Mouse (Mus musculus) ES-E14 (cell line): Measurements from ENCODE around the gene Fkbp1a. TPM values are rescaled to one million over a fixed set of nuclear protein-coding genes. Genes with fewer than 3 reads are reported as not detected.

Source experiments
- DNase-seq: peaks from one replicate; pipeline ENCODE4 v3.0.0-alpha.2; 2013; ENCODE audit warnings: low read depth, low spot score
- H3K27ac ChIP-seq: 2 replicates; pipeline ENCODE4 v1.5.1; 2012; ENCODE audit warnings: low read depth, mild to moderate bottlenecking, low read length, moderate library complexity, mixed read lengths; ENCODE audit not compliant: poor library complexity, insufficient read depth, severe bottlenecking
- H3K36me3 ChIP-seq: 2 replicates; pipeline ENCODE4 v1.6.1; 2012; ENCODE audit warnings: mild to moderate bottlenecking, low read length, moderate library complexity, mixed read lengths; ENCODE audit not compliant: control insufficient read depth, poor library complexity, insufficient read depth, severe bottlenecking
- H3K4me1 ChIP-seq, 2 experiments: fragments of 150-350 bp in 1 of 2; sonication (generic) in 1 of 2; 2 replicates each; pipeline ENCODE4 v1.6.1; 2012; ENCODE audit warnings: low read length in 2 of 2, mild to moderate bottlenecking in 1 of 2, mixed read lengths in 1 of 2; ENCODE audit not compliant: control insufficient read depth in 2 of 2, insufficient read depth in 2 of 2, poor library complexity in 1 of 2
- H3K4me3 ChIP-seq, 2 experiments: fragments of 150-350 bp in 1 of 2; sonication (generic) in 1 of 2; 2 replicates each; pipeline ENCODE4 v1.5.1; 2012; ENCODE audit warnings: low read length in 2 of 2, low read depth in 1 of 2, mild to moderate bottlenecking in 1 of 2, mixed read lengths in 1 of 2; ENCODE audit not compliant: insufficient read depth in 1 of 2, poor library complexity in 1 of 2, severe bottlenecking in 1 of 2
- H3K9ac ChIP-seq: 2 replicates; pipeline ENCODE4 v1.6.1; 2012; ENCODE audit warnings: low read depth, mild to moderate bottlenecking, low read length, mixed read lengths; ENCODE audit not compliant: poor library complexity, insufficient read depth, severe bottlenecking
- H3K9me3 ChIP-seq: fragments of 150-350 bp; sonication (generic); 2 replicates; pipeline ENCODE4 v1.6.1; 2012; ENCODE audit warnings: low read depth, mild to moderate bottlenecking, low read length; ENCODE audit not compliant: control insufficient read depth, insufficient read depth
- CHD2 ChIP-seq: IDR thresholded peaks from 2 replicates; pipeline ENCODE4 v1.6.1; 2014; ENCODE audit warnings: mild to moderate bottlenecking, low read depth, low read length, inconsistent platforms
- HCFC1 ChIP-seq: IDR thresholded peaks from 2 replicates; pipeline ENCODE4 v1.6.1; 2012; ENCODE audit warnings: low read length, inconsistent platforms, borderline replicate concordance; ENCODE audit not compliant: insufficient read depth
- MAFK ChIP-seq: IDR thresholded peaks from 2 replicates; pipeline ENCODE4 v1.6.1; 2014; ENCODE audit warnings: mild to moderate bottlenecking, low read depth, low read length, inconsistent platforms; ENCODE audit not compliant: insufficient read depth
- ZC3H11A ChIP-seq: IDR thresholded peaks from 2 replicates; pipeline ENCODE4 v1.6.1; 2012; ENCODE audit warnings: low read depth, mild to moderate bottlenecking, inconsistent platforms, low read length, borderline replicate concordance
- ZNF384 ChIP-seq: IDR thresholded peaks from 2 replicates; pipeline ENCODE4 v1.6.1; 2012; ENCODE audit warnings: low read depth, low read length, inconsistent platforms
- in situ Hi-C, 2 experiments: fragments of 600-800 bp; cut with MboI; formaldehyde crosslinking; loops; one replicate each; pipeline ENCODE4 v1.15.1; 2025; ENCODE audit warnings: low sequenced_read_pairs in 2 of 2, inconsistent platforms in 1 of 2; ENCODE audit not compliant: unreplicated experiment in 2 of 2
- total RNA-seq: library from RNA; depleted of rRNA; stranded (reverse); fragments of 300-350 nt; gene quantifications from 2 replicates; pipeline ENCODE4 v1.2.3, GENCODE M21; 2012

Fkbp1a gene
- total RNA-seq, 1 experiment, result 79.5 TPM

- Histone ChIP-seq H3K27ac (no peak overlapping the region), H3K4me1 (0 out of 4 replicates have a peak, but pooled peaks cover 0 to 1% of the 10 kb centered on the region in 2 experiments), H3K4me3 (no peak overlapping the region), H3K36me3 (peaks cover 34% of the 10 kb centered on the region), H3K9ac (no peak overlapping the region), H3K9me3 (no peaks in the 10 kb centered on the region)
- in situ Hi-C loops, result no loop called here
- DNase-seq, result no peak
- TF ChIP-seq MAFK (no peak), HCFC1 (no peak), CHD2 (no peak), ZNF384 (no peak), ZC3H11A (no peak)
Observed at GRCm38 (mm10) chr2:151562930-151563921, 20.9 kb downstream of the Fkbp1a start.

- no peak for DNase-seq
- Histone ChIP-seq H3K4me3 (no peak overlapping the region), H3K4me1 (0 out of 4 replicates have a peak, but pooled peaks cover 0 to 1% of the 10 kb centered on the region in 2 experiments), H3K27ac (no peak overlapping the region), H3K9ac (no peak overlapping the region), H3K9me3 (no peaks in the 10 kb centered on the region), H3K36me3 (peaks cover 31% of the 10 kb centered on the region)
- in situ Hi-C loops, result no loop called here
- TF ChIP-seq MAFK, result no peak
- no peak for TF ChIP-seq ZC3H11A
Observed at GRCm38 (mm10) chr2:151564006-151564405, 21.7 kb downstream of the Fkbp1a start.

- TF ChIP-seq MAFK, result no peak
- TF ChIP-seq ZNF384, result no peak
- Histone ChIP-seq H3K9ac (no peak overlapping the region), H3K36me3 (peaks cover 25% of the 10 kb centered on the region), H3K4me1 (0 out of 4 replicates have a peak, but pooled peaks cover 0 to 1% of the 10 kb centered on the region in 2 experiments), H3K27ac (no peak overlapping the region), H3K4me3 (no peak overlapping the region), H3K9me3 (no peaks in the 10 kb centered on the region)
- no peak for DNase-seq
- in situ Hi-C loops, result no loop called here
Observed at GRCm38 (mm10) chr2:151564986-151565385, 22.7 kb downstream of the Fkbp1a start.

GRCm38 (mm10) chr2:151566856-151567255, 24.6 kb downstream of the Fkbp1a start:
- TF ChIP-seq ZNF384 (no peak), HCFC1 (no peak), MAFK (no peak), ZC3H11A (no peak), CHD2 (no peak)
- H3K9me3 ChIP-seq, result no peaks in the 10 kb centered on the region
- no peak overlapping the region for H3K27ac ChIP-seq
- in situ Hi-C loops, result no loop called here
- H3K4me1 ChIP-seq, result peaks cover 0 to under 1% of the 10 kb centered on the region in 2 experiments; a peak in 2 of 4 replicates
- H3K4me3 ChIP-seq, result no peak overlapping the region
- DNase-seq, result no peak
- no peak overlapping the region for H3K9ac ChIP-seq
- peaks cover 13% of the 10 kb centered on the region for H3K36me3 ChIP-seq
